Mouse (Mus musculus): ENCODE data around the gene Olfr1214.
"Not testable (repeated sequence)": the region's sequence is repeated elsewhere in the genome, so short reads cannot be mapped to it uniquely, and the experiment has no call there.

- not testable (repeated sequence) for TF ChIP-seq CTCF (IDR thresholded peaks at IDR 0.05; ENCODE audit: low read depth, low read length); POLR2A (IDR thresholded peaks at IDR 0.05; ENCODE audit: borderline replicate concordance, low read depth, low read length)
Observed at GRCm38 (mm10) chr2:89021436-89021835, 29.0 kb upstream of the Olfr1214 start.
